Mouse (Mus musculus) hindbrain, embryonic 11.5 days (tissue): ENCODE results near the gene Pkp3. TPM values are rescaled to one million over a fixed set of nuclear protein-coding genes. Genes with fewer than 3 reads are reported as not detected.
"Not testable (repeated sequence)": the region's sequence is repeated elsewhere in the genome, so short reads cannot be mapped to it uniquely, and the experiment has no call there.

Experiments used
- ATAC-seq: fragments of 200-750 bp; cut with Nextera tagmentation; 2 replicates; pipeline ENCODE4 v1.8.0; 2017; ENCODE audit warnings: mild to moderate bottlenecking, moderate TSS enrichment, moderate library complexity; ENCODE audit not compliant: low FRiP score
- DNase-seq: peaks from one replicate; pipeline ENCODE4 v3.0.0-alpha.2; 2015; ENCODE audit warnings: low spot score
- H3K27ac ChIP-seq: fragments of 300-500 bp; sonication (generic); 2 replicates; pipeline ENCODE4 v1.5.1; 2014; ENCODE audit warnings: mild to moderate bottlenecking, low read depth, low read length
- H3K27me3 ChIP-seq: fragments of 300-500 bp; sonication (generic); 2 replicates; pipeline ENCODE4 v1.6.1; 2014; ENCODE audit warnings: mild to moderate bottlenecking, low read length, moderate library complexity, mixed read lengths; ENCODE audit not compliant: control insufficient read depth, insufficient read depth
- H3K36me3 ChIP-seq: fragments of 300-500 bp; sonication (generic); 2 replicates; pipeline ENCODE4 v1.6.1; 2014; ENCODE audit warnings: mild to moderate bottlenecking, low read length, moderate library complexity, mixed read lengths; ENCODE audit not compliant: control insufficient read depth, insufficient read depth
- H3K4me1 ChIP-seq: fragments of 300-500 bp; sonication (generic); replicated peaks from 2 replicates; pipeline ENCODE4 v1.6.1; 2014; ENCODE audit warnings: low read length, mixed read lengths; ENCODE audit not compliant: control insufficient read depth, insufficient read depth
- H3K4me2 ChIP-seq: fragments of 300-500 bp; sonication (generic); replicated peaks from 2 replicates; pipeline ENCODE4 v1.6.1; 2014; ENCODE audit warnings: mild to moderate bottlenecking, low read depth, low read length
- H3K4me3 ChIP-seq: fragments of 300-500 bp; sonication (generic); 2 replicates; pipeline ENCODE4 v1.5.1; 2014; ENCODE audit warnings: low read depth, low read length
- H3K9ac ChIP-seq: fragments of 300-500 bp; sonication (generic); 2 replicates; pipeline ENCODE4 v1.6.1; 2014; ENCODE audit warnings: low read depth, low read length
- H3K9me3 ChIP-seq: fragments of 300-500 bp; sonication (generic); 2 replicates; pipeline ENCODE4 v1.6.1; 2016; ENCODE audit warnings: low read length; ENCODE audit not compliant: control insufficient read depth
- WGBS: fragments of 180-500 bp; shearing (Covaris S2); extraction: QIAGEN DNeasy Blood & Tissue Kit; methylation state at CpG from one replicate; pipeline ENCODE4 v1.1.7; 2014; 5-methylcytosine and 5-hydroxymethylcytosine counted together
- polyA plus RNA-seq: library from polyadenylated mRNA; unstranded; fragments of >200 nt; fragmentation: Nextera tagmentation; extraction: Ambion mirVana; gene quantifications from 2 replicates; pipeline ENCODE4 v1.2.1, GENCODE M21; 2014

Pkp3 gene
- polyA plus RNA-seq: 2.0 and 2.6 TPM in 2 replicates

DNA sequence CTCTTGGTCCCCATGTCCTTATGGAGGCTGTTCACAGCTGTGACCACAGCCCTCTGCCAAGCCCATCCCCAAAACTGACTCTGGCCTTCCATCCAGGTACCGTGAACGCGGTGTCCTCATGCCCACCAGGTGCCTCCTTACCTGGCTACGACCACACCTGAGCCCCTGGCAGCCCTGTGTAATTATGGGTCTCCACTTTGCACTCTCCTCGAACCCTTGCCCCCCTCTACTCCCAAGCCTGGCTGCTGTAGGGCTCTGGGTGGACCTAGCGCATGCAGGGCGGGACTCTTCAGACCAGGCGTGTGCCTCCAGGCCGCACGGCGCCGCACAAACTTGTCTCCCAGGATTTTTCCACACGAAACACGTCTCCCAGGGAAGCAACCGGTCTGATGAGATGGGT lies at the start of gene Pkp3:
Gene Pkp3, plus strand, starts transcription at position 378 of the 400 bp plus-strand sequence.
- DNase-seq: no peak
- no peak within 1 kb of the TSS for H3K4me3 ChIP-seq
- no peak within 1 kb of the TSS for H3K9ac ChIP-seq
- no peak for ATAC-seq
- H3K27me3 ChIP-seq: peaks cover 5% of the 10 kb centered on the region; the same call in 1 of the 2 replicates
- no peaks in the 10 kb centered on the region for H3K4me1 ChIP-seq
- no peaks in the 10 kb centered on the region for H3K36me3 ChIP-seq
- H3K4me2 ChIP-seq: no peak within 1 kb of the TSS
- H3K9me3 ChIP-seq: no peaks in the 10 kb centered on the region
- no peak within 1 kb of the TSS for H3K27ac ChIP-seq
- 94% methylated on average over 15 of the region's 15 CpGs for WGBS

DNA sequence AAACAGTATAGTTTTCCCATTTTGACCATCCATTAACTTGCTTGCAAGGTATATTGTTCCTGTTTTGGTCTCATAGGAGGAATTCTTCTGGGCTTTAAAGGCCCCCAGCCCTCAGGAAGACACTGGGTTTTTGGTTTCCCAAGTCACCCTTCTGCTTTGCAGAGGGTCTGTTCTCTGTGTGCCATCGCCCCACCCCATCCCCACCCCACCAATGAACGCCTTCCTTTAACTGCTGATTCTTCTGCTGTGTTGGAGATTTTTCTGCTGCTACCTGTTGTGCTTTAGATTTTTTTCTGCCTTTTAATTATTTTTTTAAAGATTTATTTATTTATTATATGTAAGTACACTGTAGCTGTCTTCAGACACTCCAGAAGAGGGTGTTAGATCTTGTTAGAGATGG lies 49.2 kb upstream of the Pkp3 start, which contains the start of gene Gm17387:
Gene Gm17387, plus strand, starts transcription at position 301 of the 400 bp plus-strand sequence.
- Histone ChIP-seq H3K4me1 (0 out of 2 replicates have a peak, but pooled peaks cover 3% of the 10 kb centered on the region), H3K9ac (no peak within 1 kb of the TSS), H3K4me3 (no peak within 1 kb of the TSS), H3K9me3 (no peaks in the 10 kb centered on the region), H3K27ac (no peak within 1 kb of the TSS), H3K36me3 (no peaks in the 10 kb centered on the region), H3K27me3 (no peaks in the 10 kb centered on the region), H3K4me2 (no peak within 1 kb of the TSS)
- 83% methylated on average over 2 of the region's 2 CpGs for WGBS
- ATAC-seq (no peak), DNase-seq (no peak)

DNA sequence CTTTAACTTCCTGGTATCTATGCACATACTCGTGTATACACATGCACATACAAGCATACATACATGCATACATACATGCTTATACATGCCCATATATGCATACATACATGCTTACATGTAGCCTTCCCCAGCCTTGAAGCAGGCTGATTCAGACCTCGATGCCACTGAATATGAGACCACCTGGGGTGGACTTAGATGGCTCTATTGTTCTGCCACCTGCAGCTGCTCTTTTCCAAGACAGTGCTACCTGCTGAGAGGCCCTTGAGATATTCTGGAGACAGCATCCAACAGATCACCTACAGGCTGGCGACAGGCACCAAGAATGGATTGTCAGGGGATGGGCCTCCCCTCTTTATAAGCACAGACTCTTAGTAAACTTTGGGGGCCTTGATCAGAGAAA lies 47.6 kb upstream of the Pkp3 start:
- H3K4me1 ChIP-seq: 0 out of 2 replicates have a peak, but pooled peaks cover 3% of the 10 kb centered on the region
- no peak for ATAC-seq
- WGBS: 44% methylated on average over 3 of the region's 3 CpGs

DNA sequence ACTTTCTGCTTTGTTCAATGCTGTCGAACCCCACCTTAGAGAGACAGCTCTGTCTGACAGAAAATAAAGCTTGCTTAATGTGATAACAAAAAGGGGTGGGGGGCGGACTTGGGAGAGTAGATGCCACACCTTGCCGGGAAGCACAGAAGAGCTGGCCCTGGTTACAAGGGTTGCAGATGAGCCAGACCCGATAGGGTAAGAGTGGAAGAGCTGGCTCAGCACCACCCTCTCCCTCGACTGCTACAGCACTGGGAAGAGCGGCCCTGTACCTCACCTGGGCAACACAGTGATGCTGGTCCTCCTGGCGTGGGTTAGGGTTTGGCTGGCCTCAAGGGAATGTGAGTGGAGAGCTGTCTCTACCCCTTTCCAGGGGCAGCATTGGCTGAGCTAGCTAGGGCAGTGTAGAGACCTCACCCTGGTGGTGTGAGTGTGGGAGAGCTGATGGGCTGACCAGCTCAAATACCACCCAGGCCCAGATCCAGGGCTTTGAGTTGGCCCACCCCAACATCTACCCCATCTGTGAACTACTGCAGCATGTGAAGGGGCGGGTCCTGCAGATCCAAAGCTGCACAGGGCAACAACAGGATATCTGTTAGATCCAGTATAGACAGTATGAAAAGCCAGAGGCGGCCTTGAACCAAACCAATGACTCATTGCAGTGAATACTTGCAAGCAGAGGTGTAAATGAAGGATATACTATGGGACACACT lies 45.4 kb upstream of the Pkp3 start:
- Histone ChIP-seq H3K27ac (no peak overlapping the region), H3K36me3 (no peaks in the 10 kb centered on the region), H3K4me3 (no peak overlapping the region), H3K9ac (no peak overlapping the region), H3K9me3 (no peaks in the 10 kb centered on the region), H3K4me1 (no peaks in the 10 kb centered on the region), H3K4me2 (no peak overlapping the region), H3K27me3 (no peaks in the 10 kb centered on the region)
- no peak for DNase-seq
- ATAC-seq: no peak
- WGBS: 84% methylated on average over 9 of the region's 9 CpGs

More for the DNA sequence above, 47.6 kb upstream of the Pkp3 start:
- Histone ChIP-seq H3K9ac (no peak overlapping the region), H3K4me3 (no peak overlapping the region), H3K9me3 (no peaks in the 10 kb centered on the region), H3K36me3 (no peaks in the 10 kb centered on the region), H3K4me2 (no peak overlapping the region), H3K27me3 (no peaks in the 10 kb centered on the region), H3K27ac (no peak overlapping the region)
- DNase-seq: no peak

DNA sequence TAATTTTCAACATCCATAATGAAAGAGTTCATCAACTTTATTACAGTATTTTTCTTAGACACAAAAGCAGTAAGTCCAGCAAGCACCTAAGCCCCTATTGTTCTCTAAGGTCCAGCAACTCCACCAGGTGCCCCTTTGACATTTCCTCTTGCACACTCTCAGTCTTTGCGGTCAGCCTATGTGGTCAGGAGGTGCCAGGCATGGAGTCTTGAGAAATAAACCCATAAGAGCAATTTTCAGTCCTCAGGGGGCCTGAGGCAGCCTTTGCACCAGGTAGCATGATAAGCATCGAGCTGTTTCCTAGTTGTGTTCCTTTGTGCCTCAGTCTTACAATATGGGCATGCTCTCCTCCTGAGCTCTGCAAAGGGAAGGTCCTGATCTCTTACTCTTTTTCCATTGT lies 41.4 kb upstream of the Pkp3 start:
- not testable (repeated sequence) for H3K27ac ChIP-seq, DNase-seq, H3K4me1 ChIP-seq, H3K4me2 ChIP-seq, H3K36me3 ChIP-seq, H3K27me3 ChIP-seq, ATAC-seq, H3K9ac ChIP-seq, H3K9me3 ChIP-seq, H3K4me3 ChIP-seq
- 88% methylated on average over 1 of the region's 2 CpGs for WGBS

DNA sequence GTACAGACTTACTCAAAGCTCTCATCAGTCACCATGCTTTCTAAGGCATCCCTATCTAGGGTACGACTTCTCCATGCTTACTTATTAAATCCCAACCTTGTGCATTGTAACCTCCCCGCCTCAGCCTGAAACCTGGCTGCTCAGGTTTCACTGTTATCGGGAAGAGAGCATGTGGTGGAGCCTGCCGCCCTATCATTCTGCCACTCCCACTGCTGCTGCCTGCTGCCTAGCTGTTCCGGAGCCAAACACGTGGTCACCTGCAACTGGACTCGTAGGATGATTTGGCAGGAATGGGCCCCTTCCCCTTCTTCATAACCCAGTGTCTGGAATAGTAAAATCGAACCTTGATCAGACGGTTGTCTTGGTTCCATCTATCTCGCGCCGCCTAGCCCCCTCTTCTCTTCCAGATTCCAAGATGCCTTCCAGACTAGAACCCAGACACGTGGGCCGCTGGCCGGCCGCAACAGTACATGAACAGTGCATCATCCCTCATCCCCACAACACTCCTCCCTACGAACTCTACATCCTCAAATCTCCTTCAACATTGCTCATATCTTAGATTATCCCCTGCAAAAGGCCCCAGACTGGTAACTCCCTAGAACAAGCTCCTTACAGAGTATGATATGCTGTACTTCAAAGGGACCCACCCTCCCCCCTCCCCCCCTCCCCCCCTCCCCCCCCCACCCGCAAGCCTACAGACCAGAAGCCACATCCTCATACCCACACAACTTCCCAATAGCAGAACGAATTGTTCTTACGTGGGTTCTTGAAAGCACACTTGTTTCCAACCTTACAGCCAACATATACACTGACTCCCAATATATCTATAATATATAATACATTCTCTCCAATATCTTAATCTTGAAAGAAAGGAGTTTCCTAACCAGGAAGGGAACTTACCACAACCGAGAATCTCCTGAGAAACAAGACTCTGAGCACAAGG lies 39.7 kb upstream of the Pkp3 start:
- H3K4me2 ChIP-seq: no peak overlapping the region
- H3K27me3 ChIP-seq: no peaks in the 10 kb centered on the region
- H3K9me3 ChIP-seq: no peaks in the 10 kb centered on the region
- no peaks in the 10 kb centered on the region for H3K4me1 ChIP-seq
- no peak overlapping the region for H3K4me3 ChIP-seq
- no peak overlapping the region for H3K27ac ChIP-seq
- no peak for ATAC-seq
- DNase-seq: no peak
- 82% methylated on average over 20 of the region's 21 CpGs for WGBS
- no peak overlapping the region for H3K9ac ChIP-seq
- no peaks in the 10 kb centered on the region for H3K36me3 ChIP-seq

DNA sequence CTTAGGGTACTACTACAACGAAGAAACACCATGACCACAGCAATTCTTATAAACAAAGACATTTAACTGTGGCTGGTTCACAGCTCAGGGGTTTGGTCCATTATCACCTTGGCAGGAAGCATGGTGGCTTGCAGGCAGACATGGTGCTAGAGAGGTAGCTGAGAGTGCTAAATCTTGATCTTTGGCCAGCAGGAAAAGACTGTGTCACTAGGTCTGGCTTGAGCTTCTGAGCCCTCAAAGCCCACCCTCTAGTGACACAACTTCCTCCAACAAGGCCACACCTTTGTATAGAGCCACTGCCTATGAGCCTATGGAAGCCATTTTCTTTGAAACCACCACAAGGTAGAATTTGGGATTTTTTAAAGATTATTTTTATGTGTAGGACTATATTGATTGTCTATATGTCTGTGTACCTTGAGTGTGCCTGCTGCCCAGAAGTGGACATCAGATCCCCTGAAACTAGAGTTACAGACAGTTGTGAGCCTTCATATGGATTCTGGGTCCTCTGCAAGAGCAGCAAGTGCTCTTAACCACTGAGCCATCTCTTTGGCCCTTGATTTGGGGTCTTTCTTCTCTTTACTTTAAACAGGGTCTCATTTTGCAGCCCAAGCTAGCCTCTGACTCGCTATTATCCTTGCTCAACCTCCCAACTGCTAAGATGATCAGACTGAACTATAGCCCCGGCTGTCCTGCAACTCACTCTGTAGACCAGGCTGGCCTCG lies 38.5 kb upstream of the Pkp3 start:
- no peak for ATAC-seq
- no peaks in the 10 kb centered on the region for H3K27me3 ChIP-seq
- no peak overlapping the region for H3K4me2 ChIP-seq
- no peaks in the 10 kb centered on the region for H3K4me1 ChIP-seq
- no peaks in the 10 kb centered on the region for H3K36me3 ChIP-seq
- no peak overlapping the region for H3K4me3 ChIP-seq
- no peak for DNase-seq
- WGBS: 92% methylated on average over 4 of the region's 4 CpGs
- no peak overlapping the region for H3K27ac ChIP-seq
- no peak overlapping the region for H3K9ac ChIP-seq
- H3K9me3 ChIP-seq: no peaks in the 10 kb centered on the region

DNA sequence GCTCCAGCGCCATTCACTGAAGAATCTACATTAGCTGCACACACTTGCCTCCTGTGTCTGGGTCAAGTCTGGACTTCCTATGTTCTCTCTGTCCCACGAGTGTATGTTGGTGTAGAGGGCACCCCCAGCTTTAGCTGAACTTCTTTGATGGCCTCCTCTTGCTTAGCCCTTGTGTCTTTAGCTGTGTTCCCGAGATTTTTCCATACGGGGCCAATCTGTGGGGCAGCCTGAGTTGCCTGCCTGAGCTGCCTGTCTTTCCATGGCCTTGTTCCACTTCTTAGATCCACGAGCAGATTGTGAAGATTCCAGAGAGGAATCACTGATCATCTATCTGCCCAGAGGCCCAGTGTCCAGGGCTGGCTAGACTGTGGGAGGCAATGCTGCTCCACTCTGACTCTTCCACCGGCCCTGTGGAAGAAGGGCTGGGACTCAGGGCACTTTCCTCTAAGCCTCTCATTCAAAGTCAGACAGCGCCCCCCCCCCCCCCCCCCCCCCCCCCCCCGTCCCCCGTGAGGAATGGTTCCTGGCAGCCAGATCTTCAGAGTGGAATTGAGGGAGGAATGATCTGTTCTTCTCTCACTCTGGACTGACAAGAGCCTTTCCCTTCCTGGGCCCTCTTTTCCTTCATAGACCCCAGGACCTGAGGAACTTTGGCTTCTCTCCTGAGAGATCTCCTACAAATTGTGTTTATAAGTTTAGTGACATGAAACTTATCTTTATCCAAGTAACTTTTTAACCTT lies 37.0 kb upstream of the Pkp3 start:
- H3K4me2 ChIP-seq: no peak overlapping the region
- peak; percentile 28 for DNase-seq
- H3K4me1 ChIP-seq: no peaks in the 10 kb centered on the region
- H3K27me3 ChIP-seq: no peaks in the 10 kb centered on the region
- WGBS: 43% methylated on average over 6 of the region's 9 CpGs
- no peak overlapping the region for H3K9ac ChIP-seq
- no peaks in the 10 kb centered on the region for H3K36me3 ChIP-seq
- no peaks in the 10 kb centered on the region for H3K9me3 ChIP-seq
- no peak for ATAC-seq
- H3K4me3 ChIP-seq: no peak overlapping the region
- 0 out of 2 replicates have a peak overlapping the region, but pooled peaks have one; percentile 13 for H3K27ac ChIP-seq
